Mouse (Mus musculus) forebrain, postnatal 0 days (tissue): ENCODE data around the gene Baz1b. TPM values are rescaled to one million over a fixed set of nuclear protein-coding genes. Genes with fewer than 3 reads are reported as not detected.

Source experiments
- ATAC-seq: fragments of 200-750 bp; cut with Nextera tagmentation; 2 replicates; pipeline ENCODE4 v1.8.0; 2017; ENCODE audit warnings: mild to moderate bottlenecking, moderate library complexity
- DNase-seq: peaks from one replicate; pipeline ENCODE4 v3.0.0-alpha.2; 2015
- H3K27ac ChIP-seq: fragments of 300-500 bp; sonication (generic); 2 replicates; pipeline ENCODE4 v1.5.1; 2014; ENCODE audit warnings: low read depth, mild to moderate bottlenecking, antibody characterized with exemption, low read length, moderate library complexity, mixed read lengths
- H3K27me3 ChIP-seq: fragments of 300-500 bp; sonication (generic); 2 replicates; pipeline ENCODE4 v1.6.1; 2014; ENCODE audit warnings: mild to moderate bottlenecking, low read length, mixed read lengths; ENCODE audit not compliant: insufficient read depth
- H3K36me3 ChIP-seq: fragments of 300-500 bp; sonication (generic); 2 replicates; pipeline ENCODE4 v1.6.1; 2014; ENCODE audit warnings: mild to moderate bottlenecking, moderate library complexity; ENCODE audit not compliant: insufficient read depth
- H3K4me1 ChIP-seq: fragments of 300-500 bp; sonication (generic); 2 replicates; pipeline ENCODE4 v1.6.1; 2014; ENCODE audit warnings: antibody characterized with exemption; ENCODE audit not compliant: insufficient read depth
- H3K4me2 ChIP-seq: fragments of 300-500 bp; sonication (generic); 2 replicates; pipeline ENCODE4 v1.6.1; 2014; ENCODE audit warnings: low read depth, mild to moderate bottlenecking, moderate library complexity
- H3K4me3 ChIP-seq: fragments of 300-500 bp; sonication (generic); 2 replicates; pipeline ENCODE4 v1.5.1; 2014; ENCODE audit warnings: low read depth, low read length, mixed read lengths
- H3K9ac ChIP-seq: fragments of 300-500 bp; sonication (generic); 2 replicates; pipeline ENCODE4 v1.6.1; 2014; ENCODE audit warnings: mild to moderate bottlenecking
- H3K9me3 ChIP-seq: fragments of 300-500 bp; sonication (generic); 2 replicates; pipeline ENCODE4 v1.6.1; 2016; ENCODE audit warnings: low read length
- CTCF ChIP-seq: sonication (generic); IDR thresholded peaks from 2 replicates; pipeline ENCODE4 v1.5.1; 2016; ENCODE audit warnings: antibody characterized with exemption, control low read depth, low read depth
- WGBS: fragments of 180-500 bp; shearing (Covaris S2); extraction: QIAGEN DNeasy Blood & Tissue Kit; methylation state at CpG from one replicate; pipeline ENCODE4 v1.1.7; 2014; 5-methylcytosine and 5-hydroxymethylcytosine counted together
- polyA plus RNA-seq: library from polyadenylated mRNA; unstranded; fragments of >200 nt; fragmentation: Nextera tagmentation; extraction: Ambion mirVana; gene quantifications from 2 replicates; pipeline ENCODE4 v1.2.1, GENCODE M21; 2015
- total RNA-seq: library from RNA; depleted of rRNA; stranded (reverse); fragments of >200 nt; gene quantifications from 2 replicates; pipeline ENCODE4 v1.2.3, GENCODE M21; 2014

Baz1b gene
- total and polyA plus RNA-seq, 2 experiments from 2014 or later, result 15.0 to 51.6 TPM

DNA sequence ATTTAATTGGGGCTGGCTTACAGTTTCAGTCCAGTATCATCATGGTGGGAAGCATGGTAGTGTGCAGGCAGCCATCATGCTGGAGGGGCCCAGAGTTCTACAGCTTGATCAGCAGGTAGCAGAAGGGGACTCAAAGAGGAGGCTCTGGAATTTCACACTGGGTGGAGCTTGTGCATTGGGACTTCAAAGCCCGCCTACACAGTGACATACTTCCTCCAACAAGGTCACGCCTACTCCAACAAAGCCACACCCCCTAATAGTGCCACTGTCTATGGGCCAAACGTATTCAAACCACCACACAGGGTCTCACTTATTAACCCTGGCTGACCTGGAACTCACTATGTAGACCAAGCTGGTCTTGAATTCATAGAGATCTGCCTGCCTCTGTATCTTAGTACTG is 69.1 kb downstream of the Baz1b start:
- TF ChIP-seq CTCF, result no peak

DNA sequence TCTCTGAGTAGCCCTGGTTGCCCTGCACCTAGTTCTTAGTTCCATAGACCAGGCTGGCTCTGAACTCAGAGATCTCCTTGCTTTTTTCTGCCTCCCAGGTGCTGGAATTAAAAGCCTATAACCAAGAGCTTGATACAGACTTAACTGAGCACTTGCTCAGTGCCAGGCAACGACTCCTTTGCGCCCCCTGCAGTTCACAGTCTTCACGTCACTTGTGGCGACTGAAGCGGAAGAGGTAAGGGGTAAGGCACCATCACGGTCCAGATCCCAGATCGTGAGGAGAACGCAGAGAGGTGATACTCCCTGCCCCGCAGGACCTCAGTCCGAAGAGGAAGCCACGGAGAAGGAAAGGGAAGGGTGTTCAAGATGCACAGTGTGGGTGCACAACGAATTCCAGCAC is 70.5 kb downstream of the Baz1b start:
- DNase-seq (no peak), ATAC-seq (no peak)
- Histone ChIP-seq H3K4me3 (no peak overlapping the region), H3K27me3 (no peaks in the 10 kb centered on the region), H3K36me3 (no peaks in the 10 kb centered on the region), H3K9me3 (no peaks in the 10 kb centered on the region), H3K4me2 (no peak overlapping the region), H3K27ac (peak overlapping the region; percentile 64), H3K4me1 (no peaks in the 10 kb centered on the region), H3K9ac (no peak overlapping the region)
- TF ChIP-seq CTCF, result peak; percentile 36
- WGBS, result 79% methylated on average over 12 of the region's 12 CpGs

More for the DNA sequence above, 69.1 kb downstream of the Baz1b start:
- ATAC-seq (no peak), DNase-seq (no peak)
- no peaks in the 10 kb centered on the region for H3K36me3 ChIP-seq
- no peak overlapping the region for H3K4me3 ChIP-seq
- no peaks in the 10 kb centered on the region for H3K9me3 ChIP-seq
- 88% methylated on average over 3 of the region's 3 CpGs for WGBS
- no peak overlapping the region for H3K27ac ChIP-seq
- H3K4me2 ChIP-seq, result no peak overlapping the region
- no peaks in the 10 kb centered on the region for H3K4me1 ChIP-seq
- no peaks in the 10 kb centered on the region for H3K27me3 ChIP-seq
- no peak overlapping the region for H3K9ac ChIP-seq

DNA sequence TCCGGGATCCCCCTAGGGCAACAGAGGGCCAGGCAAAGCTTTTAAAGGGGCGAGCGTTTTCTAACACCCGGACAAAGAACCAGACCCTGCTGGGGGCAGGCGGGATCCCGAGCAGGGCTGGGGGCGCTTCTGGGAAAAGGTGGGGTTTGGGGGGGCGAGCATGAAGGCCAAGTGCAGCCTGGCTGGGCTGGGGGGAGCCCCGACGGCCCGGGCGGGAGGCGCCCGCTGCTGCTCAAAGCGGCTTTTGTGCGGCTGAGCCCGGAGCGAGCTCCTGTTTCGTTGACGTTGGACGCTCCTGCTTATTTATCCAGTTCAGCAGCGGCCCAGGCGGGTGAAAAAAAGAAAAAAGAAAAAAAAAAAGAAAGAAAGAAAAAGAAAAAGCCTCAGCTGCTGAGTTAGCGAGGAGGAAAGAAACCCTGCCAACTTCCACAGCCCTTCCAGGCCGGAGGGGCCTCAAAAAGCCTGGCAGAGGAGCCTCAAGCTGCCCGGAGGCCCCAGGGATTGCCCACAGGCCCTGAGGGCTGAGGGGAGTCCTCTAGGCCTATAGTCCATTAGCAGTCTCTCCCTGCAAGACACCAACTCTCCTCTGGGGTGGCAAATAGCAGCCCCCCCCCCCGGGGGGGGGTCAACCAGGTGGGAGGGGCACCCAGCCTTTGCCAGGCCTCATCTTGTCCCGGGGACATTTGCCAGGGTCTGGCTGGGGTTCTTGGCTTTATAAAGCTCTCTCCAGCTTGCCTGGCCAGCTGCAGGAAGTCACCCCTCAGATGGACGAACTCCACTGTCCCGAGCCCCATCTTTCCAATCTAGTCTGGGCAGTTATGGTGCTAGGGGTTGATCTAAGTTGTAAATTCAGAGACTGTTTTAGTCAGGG is 71.5 kb downstream of the Baz1b start:
- 8% methylated on average over 30 of the region's 30 CpGs for WGBS

DNA sequence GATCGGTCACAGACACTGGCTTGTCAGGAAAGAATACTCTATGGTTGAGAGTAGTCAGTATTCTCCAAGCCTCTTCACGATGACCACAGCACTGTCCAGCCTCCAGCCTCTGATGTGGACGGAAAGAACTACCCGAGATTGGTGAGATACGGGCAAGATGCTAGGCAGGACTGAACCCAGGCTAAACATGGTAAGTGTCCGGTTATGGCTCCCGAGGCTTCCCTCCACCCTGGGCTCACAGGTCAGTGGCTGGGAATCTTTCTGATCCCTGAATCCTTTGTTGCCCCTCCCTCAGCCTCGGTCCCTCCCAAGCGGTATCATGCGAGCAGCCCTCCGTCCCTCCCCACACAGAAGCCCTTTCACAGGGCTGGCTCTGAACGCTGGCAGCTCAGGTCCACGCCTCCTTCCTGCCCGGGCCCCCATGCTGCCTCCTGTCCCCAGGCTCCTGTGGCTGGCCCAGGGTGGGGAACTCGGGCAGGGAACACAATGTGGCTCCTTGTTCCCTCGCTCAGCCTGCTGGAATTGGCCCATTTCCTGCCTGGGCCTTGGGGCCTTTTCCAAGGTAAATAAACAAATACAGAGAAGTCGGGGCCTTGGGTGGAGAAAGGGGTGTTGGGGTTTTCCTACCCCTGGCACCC is 76.9 kb downstream of the Baz1b start:
- Histone ChIP-seq H3K4me1 (no peaks in the 10 kb centered on the region), H3K4me3 (no peak overlapping the region), H3K27ac (peak overlapping the region; percentile 50), H3K9ac (no peak overlapping the region), H3K36me3 (no peaks in the 10 kb centered on the region), H3K9me3 (no peaks in the 10 kb centered on the region), H3K4me2 (no peak overlapping the region), H3K27me3 (no peaks in the 10 kb centered on the region)
- 10% methylated on average over 17 of the region's 17 CpGs for WGBS
- DNase-seq (peak; percentile 63), ATAC-seq (peak; percentile 93)
- no peak for TF ChIP-seq CTCF

More for the DNA sequence above, 71.5 kb downstream of the Baz1b start:
- TF ChIP-seq CTCF, result no peak; the same call in 1 of the 2 replicates
- Histone ChIP-seq H3K4me3 (peak overlapping the region; percentile 16), H3K9me3 (no peaks in the 10 kb centered on the region), H3K27ac (peak overlapping the region; percentile 64), H3K27me3 (no peaks in the 10 kb centered on the region), H3K4me1 (no peaks in the 10 kb centered on the region), H3K36me3 (no peaks in the 10 kb centered on the region), H3K4me2 (peak overlapping the region; percentile 49), H3K9ac (peak overlapping the region; percentile 51)
- DNase-seq (peak; percentile 64), ATAC-seq (peak; percentile 68)

GRCm38 (mm10) chr5:135264548-135264947 is 77.5 kb downstream of the Baz1b start:
- no peaks in the 10 kb centered on the region for H3K36me3 ChIP-seq
- no peak for TF ChIP-seq CTCF
- no peaks in the 10 kb centered on the region for H3K9me3 ChIP-seq
- 0 out of 2 replicates have a peak, but pooled peaks have one; percentile 34 for ATAC-seq
- H3K9ac ChIP-seq, result no peak overlapping the region
- no peak overlapping the region for H3K4me2 ChIP-seq
- H3K4me1 ChIP-seq, result no peaks in the 10 kb centered on the region
- no peak for DNase-seq
- H3K27ac ChIP-seq, result peak overlapping the region; percentile 50
- WGBS, result 49% methylated on average over 9 of the region's 9 CpGs
- H3K27me3 ChIP-seq, result no peaks in the 10 kb centered on the region
- no peak overlapping the region for H3K4me3 ChIP-seq

DNA sequence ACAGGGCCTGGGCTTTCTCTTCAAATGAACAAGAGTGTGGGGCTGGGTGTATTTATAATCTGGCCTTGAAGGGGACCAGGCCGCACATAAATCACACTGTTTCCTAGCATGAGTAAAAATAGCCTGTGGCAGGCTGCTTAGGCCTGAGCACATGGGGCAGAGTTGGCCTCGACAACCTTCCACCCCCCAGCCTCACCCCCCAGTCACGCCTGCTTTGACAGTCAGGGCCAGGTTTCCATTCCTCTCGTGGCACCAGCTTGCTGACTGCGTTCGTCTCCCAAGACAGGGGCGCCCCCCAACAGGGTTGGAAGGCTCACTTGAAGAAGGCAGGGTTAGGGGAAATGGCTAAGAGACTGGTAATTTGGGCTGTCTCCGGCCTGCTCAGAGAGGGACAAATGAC is 82.4 kb downstream of the Baz1b start:
- no peak overlapping the region for H3K27ac ChIP-seq
- WGBS, result 77% methylated on average over 8 of the region's 8 CpGs
- H3K9ac ChIP-seq, result no peak overlapping the region
- H3K36me3 ChIP-seq, result no peaks in the 10 kb centered on the region
- DNase-seq (no peak), ATAC-seq (no peak)
- no peak overlapping the region for H3K4me2 ChIP-seq
- no peak overlapping the region for H3K4me3 ChIP-seq
- H3K4me1 ChIP-seq, result no peaks in the 10 kb centered on the region
- no peaks in the 10 kb centered on the region for H3K27me3 ChIP-seq
- no peaks in the 10 kb centered on the region for H3K9me3 ChIP-seq
- TF ChIP-seq CTCF, result no peak

DNA sequence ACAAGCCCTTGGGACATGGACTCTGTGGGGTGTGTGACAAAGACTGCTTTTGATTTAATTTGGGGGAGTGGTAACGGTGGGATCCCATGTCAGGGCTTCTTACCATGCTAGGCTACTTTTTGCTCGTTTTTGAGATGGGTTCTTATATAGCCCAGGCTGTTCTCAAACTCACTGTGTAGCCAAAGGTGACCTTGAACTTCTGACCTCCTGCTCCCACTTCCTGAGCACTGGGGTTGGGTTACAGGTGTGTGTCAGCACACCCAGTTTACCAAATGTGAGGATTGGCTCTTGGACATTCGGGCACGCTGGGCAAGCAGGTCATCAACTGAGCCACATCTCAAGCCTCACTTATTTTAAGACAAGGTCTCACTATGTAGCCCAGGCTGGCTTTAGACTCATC is 83.3 kb downstream of the Baz1b start:
- Histone ChIP-seq H3K9ac (no peak overlapping the region), H3K4me1 (no peaks in the 10 kb centered on the region), H3K4me2 (no peak overlapping the region), H3K4me3 (no peak overlapping the region), H3K27ac (no peak overlapping the region), H3K36me3 (no peaks in the 10 kb centered on the region), H3K27me3 (no peaks in the 10 kb centered on the region), H3K9me3 (no peaks in the 10 kb centered on the region)
- TF ChIP-seq CTCF, result no peak
- ATAC-seq, result no peak
- 87% methylated on average over 4 of the region's 4 CpGs for WGBS
- no peak for DNase-seq
